9 mouse cellular contexts compared by ENCODE assay signal in genomic region chr6:148993117-148994077, GRCm38 (mm10). TPM values are rescaled to one million over a fixed set of nuclear protein-coding genes. Genes with fewer than 3 reads are reported as not detected.
DNase-seq lines count a peak whose midpoint lies in the region; ATAC-seq and TF ChIP-seq lines count a peak whose summit lies in the region.
"Had no signal": no experiment of that assay in that cellular context is flagged by ENCODE, and none has a peak within 500 bp of the region (broad histone marks: within the 10 kb centered on the region; RNA-seq: fewer than 3 reads in every experiment).

No protein-coding gene starts in this region.

- no peaks in the 10 kb centered on the region for H3K27me3 ChIP-seq in limb, embryonic 14.5 days (ENCODE audit: control insufficient read depth, insufficient read depth, low read length)
- no peaks in the 10 kb centered on the region for H3K27me3 ChIP-seq in limb, embryonic 10.5 days (ENCODE audit: low read depth, poor library complexity, severe bottlenecking)
- no peaks in the 10 kb centered on the region for H3K27me3 ChIP-seq in hindbrain, embryonic 13.5 days
- H3K27me3 ChIP-seq in thymus, adult 2 months (ENCODE audit: control insufficient read depth, insufficient read depth, low read length), result no peaks in the 10 kb centered on the region
- H3K27me3 ChIP-seq: liver, embryonic 13.5 days had no signal

- 38% methylated on average over 9 of the region's 9 CpGs for WGBS in limb, embryonic 14.5 days
- 39% methylated on average over 9 of the region's 9 CpGs for WGBS in limb, embryonic 10.5 days
- 11% methylated on average over 9 of the region's 9 CpGs for WGBS in hindbrain, embryonic 13.5 days
- WGBS in thymus, adult 2 months, result 67% methylated on average over 9 of the region's 9 CpGs

- H3K36me3 ChIP-seq in limb, embryonic 14.5 days (ENCODE audit: control insufficient read depth, insufficient read depth, low read length), result peaks cover 13% of the 10 kb centered on the region
- peaks cover 23% of the 10 kb centered on the region for H3K36me3 ChIP-seq in limb, embryonic 10.5 days
- H3K36me3 ChIP-seq in hindbrain, embryonic 13.5 days, result peaks cover 46% of the 10 kb centered on the region
- H3K36me3 ChIP-seq in thymus, adult 2 months (ENCODE audit: control insufficient read depth, insufficient read depth, low read length), result no peaks in the 10 kb centered on the region
- H3K36me3 ChIP-seq: liver, embryonic 13.5 days had no signal

- H3K9me3 ChIP-seq in limb, embryonic 14.5 days (ENCODE audit: control insufficient read depth, low read length), result no peaks in the 10 kb centered on the region
- H3K9me3 ChIP-seq in limb, embryonic 10.5 days (replicated peaks), result no peaks in the 10 kb centered on the region
- H3K9me3 ChIP-seq in hindbrain, embryonic 13.5 days, result no peaks in the 10 kb centered on the region
- H3K9me3 ChIP-seq: liver, embryonic 13.5 days had no signal

- no peak for TF ChIP-seq POLR2A in limb, embryonic 14.5 days (IDR thresholded peaks at IDR 0.05; ENCODE audit: borderline replicate concordance, extremely low read depth, insufficient read depth, insufficient read length)
- TF ChIP-seq POLR2A in thymus, adult 2 months (IDR thresholded peaks at IDR 0.05; ENCODE audit: control insufficient read depth, extremely low read depth, insufficient read depth, low read length, poor library complexity), result no peak

- DNase-seq in limb, embryonic 14.5 days (ENCODE audit: low spot score), result peak; percentile 66
- no peak for DNase-seq in limb, embryonic 10.5 days (ENCODE audit: low spot score)
- DNase-seq in thymus, adult 2 months, result no peak
- no peak for DNase-seq in urinary bladder, postnatal 4 days (ENCODE audit: low spot score in 2 of 2)
- DNase-seq in adrenal gland, postnatal 10 days, result no peak
- DNase-seq: liver, embryonic 13.5 days had no signal

- H3K9ac ChIP-seq in limb, embryonic 14.5 days (ENCODE audit: low read depth, low read length, severe bottlenecking), result no peak overlapping the region
- no peak overlapping the region for H3K9ac ChIP-seq in hindbrain, embryonic 13.5 days
- H3K9ac ChIP-seq: liver, embryonic 13.5 days had no signal

- no peak; the same call in 1 of the 2 replicates for ATAC-seq in limb, embryonic 14.5 days (ENCODE audit: low FRiP score, low read depth)
- peak; percentile 72 for ATAC-seq in common myeloid progenitor, adult 5-6 weeks (replicated peaks; ENCODE audit: low read depth, poor library complexity, severe bottlenecking)
- ATAC-seq in hindbrain, embryonic 13.5 days (ENCODE audit: low FRiP score), result peak; percentile 59; the same call in 1 of the 2 replicates
- ATAC-seq in megakaryocyte-erythroid progenitor cell, adult 5-6 weeks (replicated peaks; ENCODE audit: low FRiP score, low TSS enrichment, poor library complexity, severe bottlenecking), result peak; percentile 72

- no peak overlapping the region for H3K4me2 ChIP-seq in limb, embryonic 14.5 days (replicated peaks; ENCODE audit: low read depth, low read length, severe bottlenecking)
- H3K4me2 ChIP-seq in hindbrain, embryonic 13.5 days, result no peak overlapping the region
- H3K4me2 ChIP-seq: liver, embryonic 13.5 days had no signal

- no peak overlapping the region for H3K4me3 ChIP-seq in limb, embryonic 14.5 days (replicated peaks; ENCODE audit: low read length)
- no peak overlapping the region for H3K4me3 ChIP-seq in limb, embryonic 10.5 days
- no peak overlapping the region for H3K4me3 ChIP-seq in hindbrain, embryonic 13.5 days
- H3K4me3 ChIP-seq in thymus, adult 2 months (ENCODE audit: control insufficient read depth, insufficient read depth, low read length), result no peak overlapping the region
- H3K4me3 ChIP-seq: liver, embryonic 13.5 days had no signal

- H3K4me1 ChIP-seq in limb, embryonic 14.5 days (ENCODE audit: control insufficient read depth, insufficient read depth, low read length), result 0 out of 2 replicates have a peak, but pooled peaks cover 4% of the 10 kb centered on the region
- H3K4me1 ChIP-seq in limb, embryonic 10.5 days, result peaks cover 12% of the 10 kb centered on the region
- peaks cover 9% of the 10 kb centered on the region; the same call in 1 of the 2 replicates for H3K4me1 ChIP-seq in hindbrain, embryonic 13.5 days (replicated peaks)
- no peaks in the 10 kb centered on the region for H3K4me1 ChIP-seq in thymus, adult 2 months (replicated peaks; ENCODE audit: control insufficient read depth, insufficient read depth, low read length)
- H3K4me1 ChIP-seq: liver, embryonic 13.5 days had no signal

- no peak overlapping the region for H3K27ac ChIP-seq in limb, embryonic 14.5 days (replicated peaks; ENCODE audit: low read depth, low read length)
- H3K27ac ChIP-seq in limb, embryonic 10.5 days, result no peak overlapping the region
- H3K27ac ChIP-seq in hindbrain, embryonic 13.5 days, result no peak overlapping the region
- H3K27ac ChIP-seq in thymus, adult 2 months (ENCODE audit: control insufficient read depth, insufficient read depth, low read length), result no peak overlapping the region
- H3K27ac ChIP-seq: liver, embryonic 13.5 days had no signal

- TF ChIP-seq CTCF in thymus, adult 2 months (IDR thresholded peaks at IDR 0.05; ENCODE audit: borderline replicate concordance, control insufficient read depth, extremely low read depth, insufficient read depth, low read length, poor library complexity), result no peak

RNA-seq across cellular contexts. Expression of gene Sinhcaf, which starts 47.1 kb away (rescaled TPM):
- 24.9 and 28.3 TPM in 2 replicates for polyA plus RNA-seq in limb, embryonic 14.5 days (2012; rRNA removed)
- polyA plus RNA-seq in limb, embryonic 14.5 days (2014; fragmentation: Nextera tagmentation; extraction: Ambion mirVana), result 69.9 and 81.1 TPM in 2 replicates
- 270 and 301 TPM in 2 replicates for polyA plus RNA-seq in limb, embryonic 10.5 days (2016; fragmentation: Nextera tagmentation; extraction: Ambion mirVana)
- total RNA-seq in common myeloid progenitor, adult 5-6 weeks (2017), result 115 and 126 TPM in 2 replicates
- polyA plus RNA-seq in hindbrain, embryonic 13.5 days (2015; fragmentation: Nextera tagmentation; extraction: Ambion mirVana), result 103 and 104 TPM in 2 replicates
- 32.1 and 46.3 TPM in 2 replicates for total RNA-seq in megakaryocyte-erythroid progenitor cell, adult 5-6 weeks (2014; fragmentation: Nextera tagmentation)
- total RNA-seq in megakaryocyte-erythroid progenitor cell, adult 5-6 weeks (2017), result 134 and 160 TPM in 2 replicates
- polyA plus RNA-seq in thymus, adult 2 months (2012; rRNA removed), result 7.8 and 8.9 TPM in 2 replicates
- 10 to 100 TPM; 28.1 to 29.4 TPM for total RNA-seq in adrenal gland, postnatal 10 days (2021)
